Mouse (Mus musculus): ENCODE data around the gene Coro1c. TPM values are rescaled to one million over a fixed set of nuclear protein-coding genes. Genes with fewer than 3 reads are reported as not detected.

Coro1c gene
- polyA plus RNA-seq, 1 experiment from 2014 or later = 297 TPM

GRCm38 (mm10) chr5:113899543-113899942 lies 9.0 kb downstream of the Coro1c start:
- Histone ChIP-seq H3K9me3 (ENCODE audit: control insufficient read depth, low read length) (no peaks in the 10 kb centered on the region), H3K4me2 (ENCODE audit: low read depth) (no peak overlapping the region), H3K4me3 (ENCODE audit: low read depth, low read length) (no peak overlapping the region), H3K27ac (ENCODE audit: low read depth, low read length) (no peak overlapping the region), H3K36me3 (ENCODE audit: control insufficient read depth, insufficient read depth, low read length) (no peaks in the 10 kb centered on the region), H3K27me3 (ENCODE audit: control insufficient read depth, insufficient read depth, low read length) (no peaks in the 10 kb centered on the region), H3K9ac (ENCODE audit: low read length) (no peak overlapping the region), H3K4me1 (ENCODE audit: control insufficient read depth, insufficient read depth, low read length) (peaks cover 20% of the 10 kb centered on the region)
- ATAC-seq (ENCODE audit: insufficient read depth, low FRiP score, low TSS enrichment) (no peak), DNase-seq (ENCODE audit: low spot score) (no peak)
- WGBS = 92% methylated on average over 12 of the region's 12 CpGs

- no peaks in the 10 kb centered on the region for H3K36me3 ChIP-seq (ENCODE audit: control insufficient read depth, insufficient read depth, low read length)
- ATAC-seq (ENCODE audit: insufficient read depth, low FRiP score, low TSS enrichment) (no peak), DNase-seq (ENCODE audit: low spot score) (no peak)
- no peaks in the 10 kb centered on the region for H3K9me3 ChIP-seq (ENCODE audit: control insufficient read depth, low read length)
- no peak overlapping the region for H3K4me2 ChIP-seq (ENCODE audit: low read depth)
- no peaks in the 10 kb centered on the region for H3K27me3 ChIP-seq (ENCODE audit: control insufficient read depth, insufficient read depth, low read length)
- H3K27ac ChIP-seq (ENCODE audit: low read depth, low read length) = no peak overlapping the region
- H3K4me3 ChIP-seq (ENCODE audit: low read depth, low read length) = no peak overlapping the region
- no peak overlapping the region for H3K9ac ChIP-seq (ENCODE audit: low read length)
- 86% methylated on average over 7 of the region's 7 CpGs for WGBS
- peaks cover 5% of the 10 kb centered on the region; the same call in 1 of the 2 replicates for H3K4me1 ChIP-seq (ENCODE audit: control insufficient read depth, insufficient read depth, low read length)
These were observed 16.6 kb downstream of the Coro1c start for GRCm38 (mm10) chr5:113892005-113892404.

GRCm38 (mm10) chr5:113890874-113891273 lies 17.7 kb downstream of the Coro1c start:
- Histone ChIP-seq H3K4me3 (ENCODE audit: low read depth, low read length) (no peak overlapping the region), H3K9me3 (ENCODE audit: control insufficient read depth, low read length) (no peaks in the 10 kb centered on the region), H3K4me1 (ENCODE audit: control insufficient read depth, insufficient read depth, low read length) (peaks cover 6% of the 10 kb centered on the region; the same call in 1 of the 2 replicates), H3K36me3 (ENCODE audit: control insufficient read depth, insufficient read depth, low read length) (no peaks in the 10 kb centered on the region), H3K27ac (ENCODE audit: low read depth, low read length) (no peak overlapping the region), H3K4me2 (ENCODE audit: low read depth) (no peak overlapping the region), H3K27me3 (ENCODE audit: control insufficient read depth, insufficient read depth, low read length) (no peaks in the 10 kb centered on the region), H3K9ac (ENCODE audit: low read length) (no peak overlapping the region)
- ATAC-seq (ENCODE audit: insufficient read depth, low FRiP score, low TSS enrichment) (no peak), DNase-seq (ENCODE audit: low spot score) (no peak)
- WGBS = 88% methylated on average over 18 of the region's 18 CpGs

- H3K36me3 ChIP-seq (ENCODE audit: control insufficient read depth, insufficient read depth, low read length) = no peaks in the 10 kb centered on the region
- no peaks in the 10 kb centered on the region for H3K9me3 ChIP-seq (ENCODE audit: control insufficient read depth, low read length)
- no peak overlapping the region for H3K4me2 ChIP-seq (ENCODE audit: low read depth)
- ATAC-seq (ENCODE audit: insufficient read depth, low FRiP score, low TSS enrichment) = no peak
- no peak overlapping the region for H3K27ac ChIP-seq (ENCODE audit: low read depth, low read length)
- no peak overlapping the region for H3K9ac ChIP-seq (ENCODE audit: low read length)
- WGBS = 45% methylated on average over 4 of the region's 4 CpGs
- H3K4me1 ChIP-seq (ENCODE audit: control insufficient read depth, insufficient read depth, low read length) = peaks cover 14% of the 10 kb centered on the region
- DNase-seq (ENCODE audit: low spot score) = no peak
- no peak overlapping the region for H3K4me3 ChIP-seq (ENCODE audit: low read depth, low read length)
- H3K27me3 ChIP-seq (ENCODE audit: control insufficient read depth, insufficient read depth, low read length) = no peaks in the 10 kb centered on the region
These were observed 18.6 kb downstream of the Coro1c start for GRCm38 (mm10) chr5:113889912-113890311.

GRCm38 (mm10) chr5:113889181-113889906 lies 19.2 kb downstream of the Coro1c start:
- Histone ChIP-seq H3K9ac (ENCODE audit: low read length) (0 out of 2 replicates have a peak overlapping the region, but pooled peaks have one; percentile 10), H3K9me3 (ENCODE audit: control insufficient read depth, low read length) (no peaks in the 10 kb centered on the region), H3K4me3 (ENCODE audit: low read depth, low read length) (no peak overlapping the region), H3K4me2 (ENCODE audit: low read depth) (peak overlapping the region; percentile 5; the same call in 1 of the 2 replicates), H3K27ac (ENCODE audit: low read depth, low read length) (0 out of 2 replicates have a peak overlapping the region, but pooled peaks have one; percentile 31), H3K4me1 (ENCODE audit: control insufficient read depth, insufficient read depth, low read length) (peaks cover 20% of the 10 kb centered on the region), H3K27me3 (ENCODE audit: control insufficient read depth, insufficient read depth, low read length) (no peaks in the 10 kb centered on the region), H3K36me3 (ENCODE audit: control insufficient read depth, insufficient read depth, low read length) (no peaks in the 10 kb centered on the region)
- WGBS = 30% methylated on average over 19 of the region's 19 CpGs
- DNase-seq (ENCODE audit: low spot score) (no peak), ATAC-seq (ENCODE audit: insufficient read depth, low FRiP score, low TSS enrichment) (no peak)

- H3K36me3 ChIP-seq (ENCODE audit: control insufficient read depth, insufficient read depth, low read length) = no peaks in the 10 kb centered on the region
- H3K9me3 ChIP-seq (ENCODE audit: control insufficient read depth, low read length) = no peaks in the 10 kb centered on the region
- no peak overlapping the region for H3K9ac ChIP-seq (ENCODE audit: low read length)
- H3K4me1 ChIP-seq (ENCODE audit: control insufficient read depth, insufficient read depth, low read length) = peaks cover 26% of the 10 kb centered on the region
- WGBS = 88% methylated on average over 5 of the region's 5 CpGs
- H3K4me2 ChIP-seq (ENCODE audit: low read depth) = no peak overlapping the region
- no peaks in the 10 kb centered on the region for H3K27me3 ChIP-seq (ENCODE audit: control insufficient read depth, insufficient read depth, low read length)
- DNase-seq (ENCODE audit: low spot score) (no peak), ATAC-seq (ENCODE audit: insufficient read depth, low FRiP score, low TSS enrichment) (no peak)
- H3K4me3 ChIP-seq (ENCODE audit: low read depth, low read length) = no peak overlapping the region
- H3K27ac ChIP-seq (ENCODE audit: low read depth, low read length) = no peak overlapping the region
These were observed 20.3 kb downstream of the Coro1c start for GRCm38 (mm10) chr5:113888186-113888795.

GRCm38 (mm10) chr5:113887132-113887531 lies 21.4 kb downstream of the Coro1c start:
- no peaks in the 10 kb centered on the region for H3K27me3 ChIP-seq (ENCODE audit: control insufficient read depth, insufficient read depth, low read length)
- no peak overlapping the region for H3K4me3 ChIP-seq (ENCODE audit: low read depth, low read length)
- no peak overlapping the region for H3K27ac ChIP-seq (ENCODE audit: low read depth, low read length)
- WGBS = 67% methylated on average over 11 of the region's 11 CpGs
- peaks cover 32% of the 10 kb centered on the region for H3K4me1 ChIP-seq (ENCODE audit: control insufficient read depth, insufficient read depth, low read length)
- ATAC-seq (ENCODE audit: insufficient read depth, low FRiP score, low TSS enrichment) (no peak), DNase-seq (ENCODE audit: low spot score) (no peak)
- no peaks in the 10 kb centered on the region for H3K9me3 ChIP-seq (ENCODE audit: control insufficient read depth, low read length)
- H3K9ac ChIP-seq (ENCODE audit: low read length) = no peak overlapping the region
- no peaks in the 10 kb centered on the region for H3K36me3 ChIP-seq (ENCODE audit: control insufficient read depth, insufficient read depth, low read length)
- no peak overlapping the region for H3K4me2 ChIP-seq (ENCODE audit: low read depth)

- DNase-seq (ENCODE audit: low spot score) = peak; percentile 53
- no peaks in the 10 kb centered on the region for H3K36me3 ChIP-seq (ENCODE audit: control insufficient read depth, insufficient read depth, low read length)
- no peaks in the 10 kb centered on the region for H3K27me3 ChIP-seq (ENCODE audit: control insufficient read depth, insufficient read depth, low read length)
- ATAC-seq (ENCODE audit: insufficient read depth, low FRiP score, low TSS enrichment) = no peak
- no peak overlapping the region for H3K4me2 ChIP-seq (ENCODE audit: low read depth)
- no peak overlapping the region for H3K27ac ChIP-seq (ENCODE audit: low read depth, low read length)
- H3K4me3 ChIP-seq (ENCODE audit: low read depth, low read length) = no peak overlapping the region
- H3K4me1 ChIP-seq (ENCODE audit: control insufficient read depth, insufficient read depth, low read length) = peaks cover 32% of the 10 kb centered on the region
- H3K9me3 ChIP-seq (ENCODE audit: control insufficient read depth, low read length) = no peaks in the 10 kb centered on the region
- 57% methylated on average over 8 of the region's 8 CpGs for WGBS
- H3K9ac ChIP-seq (ENCODE audit: low read length) = peak overlapping the region; percentile 15; the same call in 1 of the 2 replicates
These were observed 22.9 kb downstream of the Coro1c start for GRCm38 (mm10) chr5:113885623-113886022.

- H3K4me1 ChIP-seq (ENCODE audit: control insufficient read depth, insufficient read depth, low read length) = peaks cover 29% of the 10 kb centered on the region
These were observed 23.8 kb downstream of the Coro1c start for GRCm38 (mm10) chr5:113884750-113885149.

More at GRCm38 (mm10) chr5:113884750-113885149, 23.8 kb downstream of the Coro1c start:
- Histone ChIP-seq H3K4me3 (ENCODE audit: low read depth, low read length) (no peak overlapping the region), H3K27ac (ENCODE audit: low read depth, low read length) (no peak overlapping the region), H3K36me3 (ENCODE audit: control insufficient read depth, insufficient read depth, low read length) (no peaks in the 10 kb centered on the region), H3K4me2 (ENCODE audit: low read depth) (no peak overlapping the region), H3K9ac (ENCODE audit: low read length) (no peak overlapping the region), H3K9me3 (ENCODE audit: control insufficient read depth, low read length) (no peaks in the 10 kb centered on the region), H3K27me3 (ENCODE audit: control insufficient read depth, insufficient read depth, low read length) (no peaks in the 10 kb centered on the region)
- ATAC-seq (ENCODE audit: insufficient read depth, low FRiP score, low TSS enrichment) = no peak
- no peak for DNase-seq (ENCODE audit: low spot score)
- 65% methylated on average over 7 of the region's 7 CpGs for WGBS
